Mouse (Mus musculus) embryo, embryonic 11.5 days (tissue): ENCODE measurements around the gene Mcat.
"Not testable (repeated sequence)": the region's sequence is repeated elsewhere in the genome, so short reads cannot be mapped to it uniquely, and the experiment has no call there.

Source experiments
- DNase-seq: peaks from one replicate; pipeline ENCODE4 v3.0.0-alpha.2; 2012; ENCODE audit warnings: low read depth, low spot score

Mcat gene

DNA sequence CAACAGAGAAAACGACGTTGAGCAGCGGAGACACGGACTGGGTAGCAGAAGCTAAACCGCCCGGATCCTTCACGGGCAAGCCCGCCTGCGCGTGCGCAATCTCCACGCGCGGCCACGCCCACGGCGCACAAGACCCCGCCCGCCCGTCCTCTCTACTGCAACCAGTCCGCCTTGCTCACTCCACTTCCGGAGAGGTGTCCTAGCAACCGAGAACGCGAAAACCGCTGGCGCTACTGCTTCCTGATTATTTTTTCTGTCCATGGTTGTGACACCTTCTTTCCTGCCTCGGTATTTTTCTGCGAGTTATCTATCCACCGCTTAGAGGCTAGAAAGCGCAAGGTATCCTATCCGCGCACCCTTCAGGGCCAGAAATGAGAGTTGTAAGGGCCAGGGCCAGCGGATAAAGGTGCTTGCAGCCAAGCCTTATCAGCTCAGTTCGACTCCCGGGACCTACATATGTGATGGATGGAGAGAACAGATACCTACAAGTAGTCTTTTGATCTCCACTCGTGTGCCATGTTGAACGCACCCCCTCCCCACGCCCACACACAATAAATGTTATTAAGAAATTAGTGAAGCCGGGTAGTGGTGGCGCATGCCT lies 52.7 kb downstream of the Mcat start, which contains the start of gene Ttll1:
TSS of gene Ttll1 (minus strand) at position 89 of the 601 bp plus-strand sequence.
- DNase-seq = peak; percentile 89

GRCm38 (mm10) chr15:83509950-83510804 lies 53.4 kb downstream of the Mcat start:
- DNase-seq = no peak

- DNase-seq = not testable (repeated sequence)
Measured at GRCm38 (mm10) chr15:83501483-83501882, 62.1 kb downstream of the Mcat start.

GRCm38 (mm10) chr15:83500352-83500751 lies 63.2 kb downstream of the Mcat start:
- DNase-seq = no peak

- no peak for DNase-seq
Measured at GRCm38 (mm10) chr15:83499211-83499755, 64.3 kb downstream of the Mcat start.

- no peak for DNase-seq
Measured at GRCm38 (mm10) chr15:83497299-83497698, 66.3 kb downstream of the Mcat start.
